Mouse (Mus musculus): ENCODE results near the gene Extl2. TPM values are rescaled to one million over a fixed set of nuclear protein-coding genes. Genes with fewer than 3 reads are reported as not detected.
A peak's percentile ranks its signal among the peaks of the same experiment; 100 is the strongest.

The Extl2 gene
- total RNA-seq (2021): 10 to 100 TPM; 11.9 to 25.7 TPM
- long read RNA-seq, experiment 1, transcript Extl2-201 (5 exons, 3,000 nt): major isoform, 24 of 40 reads
- long read RNA-seq, experiment 1, transcript Extl2-203 (5 exons, 2,840 nt): minor isoform, 10 of 40 reads
- long read RNA-seq, experiment 1, partial matches to known transcripts: 5 of 40 reads
- long read RNA-seq, experiment 1, other reads (novel, unspliced or antisense): 0 of 40 reads
- long read RNA-seq, experiment 2, transcript Extl2-201 (5 exons, 3,000 nt): major isoform, 6 of 8 reads
- long read RNA-seq, experiment 2, partial matches to known transcripts: 0 of 8 reads
- long read RNA-seq, experiment 2, other reads (novel, unspliced or antisense): 0 of 8 reads

DNA sequence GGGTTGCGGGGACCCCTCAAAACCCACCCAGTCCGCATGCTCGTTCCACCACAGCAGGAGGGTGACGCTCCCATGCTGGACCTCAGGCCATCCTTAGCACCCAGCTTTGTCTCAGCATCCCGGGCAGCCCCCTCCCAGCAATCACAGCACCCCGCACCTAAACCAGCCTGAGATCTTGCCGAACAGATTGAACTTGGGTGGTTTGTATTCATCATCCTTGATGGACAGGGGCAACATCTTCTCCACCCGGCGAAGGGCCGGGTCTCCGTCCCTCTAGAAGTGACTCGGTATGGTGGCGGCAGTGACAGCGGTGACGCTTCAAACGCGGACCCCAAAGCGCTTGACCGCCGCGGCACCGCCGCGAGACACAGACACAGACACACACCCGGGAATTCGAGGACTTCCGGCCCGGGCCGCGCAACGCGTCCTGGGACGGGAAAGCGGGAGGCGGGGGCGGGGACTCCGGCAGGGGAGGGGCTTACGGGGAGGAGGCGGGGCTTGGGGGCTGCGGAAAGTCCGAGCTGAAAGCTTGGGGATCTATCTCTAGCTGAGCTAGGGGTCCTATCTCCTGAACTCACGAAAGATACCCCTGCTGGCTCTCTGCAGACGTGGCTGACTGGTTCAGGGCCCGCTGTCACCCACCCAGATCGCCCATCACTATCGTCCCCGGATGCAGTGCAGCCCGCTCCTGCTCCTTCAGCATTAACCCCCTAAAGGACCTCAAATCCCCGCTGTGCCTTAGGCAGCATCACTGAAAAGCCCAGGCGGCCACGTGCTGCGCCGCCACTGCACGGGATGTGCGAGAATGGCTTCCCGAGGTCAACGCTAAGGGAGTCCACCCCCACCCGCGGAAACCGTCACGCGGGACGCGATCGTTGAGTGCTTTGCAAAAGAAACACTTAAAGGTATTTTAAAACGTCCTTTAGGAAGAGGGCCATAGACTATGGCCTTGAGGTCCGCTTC lies at the start of gene Extl2, which contains the start of gene Slc30a7:
Gene Extl2, plus strand, starts transcription at position 485 of the 963 bp plus-strand sequence.
Gene Slc30a7, minus strand, starts transcription at position 429 of the 963 bp plus-strand sequence.
- peak; percentile 90 to 93 for DNase-seq

DNA sequence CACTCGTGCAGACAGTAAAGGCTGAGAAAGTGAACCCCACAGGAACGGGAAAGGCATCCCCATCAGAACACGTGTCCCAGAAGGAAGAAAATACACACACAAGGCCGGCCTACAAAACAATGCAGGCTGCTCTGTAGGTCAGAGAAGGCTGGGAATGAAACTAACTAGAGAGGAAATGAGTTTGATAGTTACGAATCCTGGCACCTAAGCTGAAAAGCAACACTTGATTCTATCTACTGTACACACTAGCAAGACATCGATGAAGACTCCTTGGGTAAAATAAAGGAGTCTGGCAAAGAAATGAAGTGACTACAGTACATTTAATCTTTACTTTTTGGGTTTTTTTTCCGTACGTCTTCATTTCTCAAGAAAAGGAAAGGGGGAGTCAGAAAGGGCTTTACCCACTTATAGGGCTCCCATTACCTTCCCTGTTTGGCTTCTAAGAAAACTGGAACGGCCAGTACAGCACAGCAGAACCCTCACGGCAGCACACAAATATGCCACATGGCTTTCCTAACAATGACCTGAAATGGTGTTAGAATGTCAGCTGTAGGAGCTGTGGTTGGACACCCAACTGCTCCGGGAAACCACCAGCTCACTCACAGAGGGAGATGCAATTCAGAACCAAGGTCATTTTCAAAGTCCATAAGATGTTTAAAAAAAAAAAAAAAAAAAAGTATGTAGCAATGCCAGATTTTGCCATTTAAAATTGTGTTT lies 45.8 kb upstream of the Extl2 start:
- DNase-seq: no peak

- no peak for DNase-seq
Measured at GRCm38 (mm10) chr3:115962028-115962415, 45.2 kb upstream of the Extl2 start.

GRCm38 (mm10) chr3:115963597-115963996 lies 43.7 kb upstream of the Extl2 start:
- DNase-seq: no peak

GRCm38 (mm10) chr3:115964071-115964470 lies 43.2 kb upstream of the Extl2 start:
- no peak for DNase-seq

- DNase-seq: peak; percentile 13 to 17
Measured at GRCm38 (mm10) chr3:115968745-115969530, 38.3 kb upstream of the Extl2 start.

- no peak for DNase-seq
Measured at GRCm38 (mm10) chr3:115971045-115971785, 36.0 kb upstream of the Extl2 start.

DNA sequence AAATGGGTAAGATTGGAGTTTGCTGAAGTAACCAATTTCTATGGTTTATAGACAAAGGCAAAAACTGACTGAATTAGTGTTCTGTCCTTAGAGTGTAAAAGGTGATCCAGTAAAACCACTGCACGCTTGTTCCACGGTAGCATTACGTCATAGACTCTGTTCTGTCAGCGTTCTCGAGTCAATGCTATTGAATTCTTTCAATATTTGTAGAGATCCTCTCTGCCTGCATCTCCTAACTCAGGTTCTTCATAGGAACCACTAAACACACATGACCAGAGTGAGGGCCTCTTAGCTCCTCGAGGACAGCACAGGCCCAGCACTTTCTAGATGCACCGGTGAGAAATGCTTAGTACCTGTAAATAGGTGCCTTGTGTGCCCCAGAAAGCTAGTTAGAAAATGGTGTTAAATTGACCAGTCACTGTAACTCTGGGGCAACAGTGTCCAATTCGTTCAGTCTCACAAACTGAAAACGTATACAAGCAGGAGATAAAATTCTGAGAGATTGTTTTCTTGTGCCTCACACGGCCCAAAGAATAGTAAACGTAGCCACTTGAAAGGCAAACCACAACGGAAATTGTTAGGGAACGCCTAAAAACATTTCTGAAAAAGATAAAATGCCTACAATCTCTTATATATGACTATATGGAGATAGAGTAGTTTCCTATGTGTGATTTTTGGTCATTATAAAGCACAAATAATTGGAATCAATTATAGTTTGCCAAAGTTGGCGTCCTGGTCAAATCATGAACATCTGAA lies 35.2 kb upstream of the Extl2 start:
- no peak for DNase-seq

- no peak for DNase-seq
Measured at GRCm38 (mm10) chr3:115974228-115974627, 33.0 kb upstream of the Extl2 start.

DNA sequence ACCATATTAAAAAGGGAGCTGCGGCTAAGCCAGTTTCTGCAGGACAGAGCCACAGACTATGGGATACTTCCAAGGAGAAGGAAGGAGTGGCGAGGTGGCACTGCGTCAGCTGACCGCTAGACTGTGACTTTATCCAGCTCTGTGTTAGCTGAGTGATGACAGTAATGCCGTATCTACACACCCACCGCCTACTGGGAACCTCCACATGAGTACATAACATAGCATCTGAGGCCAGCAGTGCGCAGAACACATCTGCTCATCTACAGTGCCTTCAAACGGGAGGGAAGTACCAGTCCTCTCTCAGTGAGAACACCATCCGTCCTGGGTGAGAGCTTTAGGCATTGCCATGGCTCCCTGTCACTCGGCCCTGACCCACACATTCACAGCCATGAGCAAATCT lies 32.3 kb upstream of the Extl2 start:
- no peak for DNase-seq

DNA sequence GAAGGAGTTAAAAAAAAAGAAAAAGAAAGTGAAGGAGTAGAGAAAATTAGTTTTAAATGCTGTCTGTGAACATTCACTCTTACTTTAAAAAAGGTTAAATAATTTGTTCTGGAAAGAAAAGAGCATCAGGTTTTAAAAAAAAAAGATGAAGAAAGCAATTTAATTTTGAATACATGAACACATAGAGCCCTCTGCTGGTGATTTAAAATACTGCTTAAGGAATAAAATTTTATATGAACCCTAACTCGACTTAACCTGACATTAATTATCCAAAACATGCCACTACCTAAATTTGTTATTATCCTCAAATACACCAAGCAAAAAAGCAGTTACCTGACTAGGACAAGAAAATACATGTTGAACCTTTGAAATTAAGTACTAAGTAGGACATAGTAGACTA lies 28.3 kb upstream of the Extl2 start:
- no peak for DNase-seq

DNA sequence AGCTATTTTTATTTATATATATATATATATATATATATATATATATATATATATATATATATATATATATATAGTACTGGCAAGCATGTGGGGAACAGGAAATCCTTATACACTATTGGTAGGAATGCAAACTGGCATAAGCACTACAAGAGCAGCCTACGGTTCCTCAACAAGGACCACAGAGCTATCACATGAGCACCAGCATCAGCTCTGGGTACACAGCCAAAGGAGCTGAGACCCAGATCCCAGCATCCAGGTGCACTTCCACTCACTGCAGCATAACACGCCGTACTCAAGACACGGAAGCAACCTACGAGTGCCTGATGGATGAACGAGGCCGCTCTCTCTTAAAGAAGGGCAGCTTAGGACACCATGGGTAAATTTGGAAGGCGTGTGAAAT lies 24.0 kb upstream of the Extl2 start:
- DNase-seq: no peak

DNA sequence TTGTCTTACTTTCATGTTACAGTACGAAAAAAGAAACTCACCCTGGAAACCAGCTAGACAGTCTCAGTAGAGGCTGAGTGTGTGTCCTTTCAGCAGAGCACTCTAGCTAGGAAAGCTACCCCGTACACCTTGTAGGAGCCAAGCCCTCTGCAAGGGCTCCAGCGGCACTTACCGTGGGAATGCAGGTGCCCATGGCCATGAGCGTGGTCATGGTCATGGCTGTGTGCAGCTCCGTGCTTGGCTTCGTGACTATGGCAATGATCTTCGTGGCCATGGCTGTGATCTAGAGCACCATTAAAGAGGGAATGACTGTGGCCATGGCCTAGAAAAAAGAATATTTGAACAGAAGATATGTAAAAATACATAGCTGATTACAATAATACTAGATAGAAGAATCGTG lies 22.6 kb upstream of the Extl2 start:
- peak in 1 of 2 experiments; percentile 9 for DNase-seq

- DNase-seq: peak; percentile 60 to 61
Measured at GRCm38 (mm10) chr3:115985183-115985892, 21.9 kb upstream of the Extl2 start.

DNA sequence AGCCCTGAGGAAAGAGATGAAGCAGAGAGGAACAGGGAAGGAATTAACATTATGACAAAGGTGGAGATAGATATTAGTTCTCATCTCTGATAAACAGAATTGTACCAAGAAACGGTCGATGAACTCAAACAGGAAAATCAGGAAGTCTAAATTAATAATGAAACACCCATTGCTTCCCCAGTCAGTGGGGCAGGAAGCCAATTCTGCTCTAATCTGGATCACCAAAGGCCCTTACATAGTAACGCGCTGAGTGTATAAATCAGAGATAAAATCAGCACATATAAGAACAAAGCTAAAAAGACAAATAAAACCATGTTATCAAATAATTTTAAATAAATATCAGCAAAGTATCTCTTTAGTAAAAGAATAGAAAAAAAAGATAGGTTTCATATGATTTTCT lies 15.2 kb upstream of the Extl2 start:
- peak; percentile 20 to 33 for DNase-seq

GRCm38 (mm10) chr3:115992588-115992987 lies 14.7 kb upstream of the Extl2 start:
- no peak for DNase-seq

DNA sequence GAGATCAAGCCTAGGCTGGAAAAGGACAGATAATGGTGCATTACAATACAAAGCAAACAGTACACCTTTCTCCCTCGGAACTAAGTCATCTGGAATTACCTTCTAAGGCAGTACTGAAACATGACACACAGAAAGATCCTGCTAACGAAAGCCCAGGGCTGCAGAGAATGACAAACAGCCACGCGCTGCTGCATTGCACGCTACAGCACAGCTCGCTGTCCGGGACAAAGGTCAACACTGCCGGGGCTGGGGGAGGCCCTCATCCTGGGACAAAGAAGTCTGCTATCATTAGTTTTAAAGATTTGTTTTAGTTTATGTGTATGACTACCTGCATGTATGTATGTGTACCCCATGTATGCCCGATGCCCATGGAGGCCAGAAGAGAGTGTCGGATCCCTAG lies 14.2 kb upstream of the Extl2 start:
- no peak for DNase-seq

GRCm38 (mm10) chr3:115996929-115997328 lies 10.3 kb upstream of the Extl2 start:
- DNase-seq: no peak

DNA sequence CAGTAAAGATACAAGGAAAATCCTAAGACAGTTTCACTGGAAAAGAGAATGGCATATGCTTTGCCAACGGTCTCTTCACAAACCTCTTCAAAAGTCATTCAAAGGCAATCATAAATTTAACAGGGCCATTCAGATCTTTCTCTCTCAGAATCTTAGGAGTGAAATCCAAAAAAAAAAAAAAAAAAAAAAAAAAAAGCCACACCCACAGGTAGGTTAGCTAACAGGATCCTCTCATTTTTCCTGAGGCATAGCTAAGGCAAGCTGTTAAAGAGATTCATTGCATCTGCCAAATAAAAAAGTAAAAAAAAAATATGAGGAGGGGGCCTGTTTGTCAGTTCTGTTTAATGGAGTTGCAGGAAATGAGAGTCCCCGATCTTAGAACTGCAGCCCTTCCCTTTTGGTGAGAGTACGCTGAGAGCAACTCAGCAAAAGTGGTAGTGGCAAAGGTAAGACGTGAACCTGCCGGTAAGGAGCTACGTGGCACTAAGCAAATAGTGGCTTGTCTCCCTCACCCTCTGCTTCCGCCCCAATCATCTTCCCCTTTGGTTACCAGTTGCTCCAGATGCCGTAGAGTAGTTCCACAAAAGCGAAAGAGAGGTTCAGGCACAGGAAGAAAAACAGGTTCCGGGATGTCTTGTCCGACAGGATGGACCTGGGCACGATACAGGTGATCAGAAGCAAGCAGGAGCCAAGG lies 831 bp upstream of the Extl2 start:
- peak; percentile 6 to 12 for DNase-seq

Measured in adrenal gland, postnatal 36 days (tissue).